Mouse (Mus musculus): ENCODE measurements at regions not wholly inside any gene's neighbourhood (a gene's known extent, or its start where the extent isn't known, plus 50 kb on each side); places are given as distances from the start of the nearest gene placed in this dataset.
A peak's percentile ranks its signal among the peaks of the same experiment; 100 is the strongest.

DNA sequence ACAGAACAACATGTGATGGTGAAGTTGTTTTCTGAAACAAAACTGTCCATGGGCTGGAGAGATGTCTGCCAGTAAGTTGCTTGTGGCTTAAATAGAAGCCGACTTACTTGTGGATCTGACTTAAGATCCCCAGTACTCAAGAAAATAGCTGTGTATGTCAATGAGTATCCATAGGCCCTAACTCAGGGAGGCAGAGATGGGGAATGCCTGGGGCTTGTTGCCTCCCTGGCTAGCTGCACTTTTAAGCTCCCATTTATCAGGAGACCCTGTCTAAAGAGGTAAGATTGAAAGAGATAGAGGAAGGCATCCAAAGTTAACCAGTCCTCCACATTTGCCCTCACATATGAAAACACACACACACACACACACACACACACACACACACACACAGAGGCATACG, 167.8 kb upstream of the Irx1 start:
- Histone ChIP-seq H3K27me3 (replicated peaks; ENCODE audit: control insufficient read depth, insufficient read depth, low read length) (no peaks in the 10 kb centered on the region), H3K9ac (ENCODE audit: low read length) (no peak overlapping the region), H3K4me1 (ENCODE audit: control insufficient read depth, insufficient read depth, low read length) (no peaks in the 10 kb centered on the region), H3K36me3 (ENCODE audit: control insufficient read depth, insufficient read depth, low read length) (no peaks in the 10 kb centered on the region), H3K4me3 (ENCODE audit: low read depth, low read length) (no peak overlapping the region), H3K4me2 (ENCODE audit: low read length) (no peak overlapping the region), H3K27ac (ENCODE audit: low read depth, low read length) (no peak overlapping the region), H3K9me3 (replicated peaks; ENCODE audit: control insufficient read depth, low read length) (no peaks in the 10 kb centered on the region)
- ATAC-seq (no peak), DNase-seq (ENCODE audit: low spot score) (no peak)
- 85% methylated on average over 2 of the region's 2 CpGs for WGBS

- Histone ChIP-seq H3K36me3 (ENCODE audit: control insufficient read depth, insufficient read depth, low read length) (no peaks in the 10 kb centered on the region), H3K27me3 (replicated peaks; ENCODE audit: control insufficient read depth, insufficient read depth, low read length) (no peaks in the 10 kb centered on the region), H3K9me3 (replicated peaks; ENCODE audit: control insufficient read depth, low read length) (no peaks in the 10 kb centered on the region), H3K9ac (ENCODE audit: low read length) (no peak overlapping the region), H3K4me3 (ENCODE audit: low read depth, low read length) (no peak overlapping the region), H3K4me2 (ENCODE audit: low read length) (no peak overlapping the region), H3K27ac (ENCODE audit: low read depth, low read length) (no peak overlapping the region), H3K4me1 (ENCODE audit: control insufficient read depth, insufficient read depth, low read length) (no peaks in the 10 kb centered on the region)
- DNase-seq (ENCODE audit: low spot score), result no peak
- ATAC-seq, result no peak
- 81% methylated on average over 8 of the region's 8 CpGs for WGBS
Measured at GRCm38 (mm10) chr13:72134101-72134768, 170.7 kb upstream of the Irx1 start.

DNA sequence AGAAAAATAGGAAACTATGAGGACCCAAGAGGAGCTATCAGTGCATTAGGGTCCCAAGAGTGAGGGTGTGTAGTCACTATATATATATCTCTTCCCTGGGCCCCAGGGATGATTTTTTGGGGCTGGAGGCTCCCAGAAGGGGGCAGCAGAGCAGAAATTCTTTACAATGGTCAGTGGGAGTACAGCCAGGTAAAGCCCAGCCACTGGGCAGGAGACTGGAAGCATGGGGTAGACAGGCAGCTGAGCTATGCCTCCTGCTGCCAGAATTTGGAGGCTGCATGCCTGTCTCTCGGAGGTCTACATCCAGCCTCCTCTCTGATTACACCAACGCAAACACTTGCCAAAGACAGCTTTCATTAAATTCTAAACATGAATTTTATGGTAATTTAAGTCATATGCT, 202.7 kb upstream of the Irx1 start:
- WGBS, result 78% methylated on average over 2 of the region's 2 CpGs
- H3K27me3 ChIP-seq (replicated peaks; ENCODE audit: control insufficient read depth, insufficient read depth, low read length), result no peaks in the 10 kb centered on the region

DNA sequence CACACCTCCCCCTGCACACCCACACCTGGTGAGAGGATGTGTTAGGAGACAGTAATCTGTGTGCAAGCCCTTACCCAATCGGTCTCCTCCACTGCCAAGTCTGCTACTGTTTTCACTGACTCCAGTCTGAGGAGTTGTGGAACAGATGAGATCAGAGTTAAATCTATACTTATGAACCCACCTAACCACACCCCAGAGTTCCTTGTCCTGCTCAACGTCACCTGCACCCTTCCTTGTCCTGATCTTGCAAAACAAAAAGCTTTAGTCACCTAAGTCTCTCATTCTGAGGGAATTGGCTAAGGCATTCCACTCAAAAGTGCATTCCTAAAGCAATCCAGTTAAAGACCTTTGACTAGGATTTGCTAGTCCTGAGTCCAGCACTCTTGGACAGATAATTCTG, 203.9 kb upstream of the Irx1 start:
- WGBS, result 71% methylated on average over 2 of the region's 2 CpGs
- no peaks in the 10 kb centered on the region for H3K4me1 ChIP-seq (ENCODE audit: control insufficient read depth, insufficient read depth, low read length)
- H3K27me3 ChIP-seq (replicated peaks; ENCODE audit: control insufficient read depth, insufficient read depth, low read length), result no peaks in the 10 kb centered on the region
- no peak overlapping the region for H3K4me2 ChIP-seq (ENCODE audit: low read length)
- no peaks in the 10 kb centered on the region for H3K9me3 ChIP-seq (replicated peaks; ENCODE audit: control insufficient read depth, low read length)
- H3K9ac ChIP-seq (ENCODE audit: low read length), result no peak overlapping the region
- ATAC-seq (no peak), DNase-seq (ENCODE audit: low spot score) (no peak)
- no peaks in the 10 kb centered on the region for H3K36me3 ChIP-seq (ENCODE audit: control insufficient read depth, insufficient read depth, low read length)
- H3K27ac ChIP-seq (ENCODE audit: low read depth, low read length), result no peak overlapping the region
- no peak overlapping the region for H3K4me3 ChIP-seq (ENCODE audit: low read depth, low read length)

More for the DNA sequence above, 202.7 kb upstream of the Irx1 start:
- DNase-seq (ENCODE audit: low spot score) (no peak), ATAC-seq (no peak)
- Histone ChIP-seq H3K27ac (ENCODE audit: low read depth, low read length) (no peak overlapping the region), H3K9me3 (replicated peaks; ENCODE audit: control insufficient read depth, low read length) (no peaks in the 10 kb centered on the region), H3K4me3 (ENCODE audit: low read depth, low read length) (no peak overlapping the region), H3K9ac (ENCODE audit: low read length) (no peak overlapping the region), H3K4me1 (ENCODE audit: control insufficient read depth, insufficient read depth, low read length) (no peaks in the 10 kb centered on the region), H3K4me2 (ENCODE audit: low read length) (no peak overlapping the region), H3K36me3 (ENCODE audit: control insufficient read depth, insufficient read depth, low read length) (no peaks in the 10 kb centered on the region)

DNA sequence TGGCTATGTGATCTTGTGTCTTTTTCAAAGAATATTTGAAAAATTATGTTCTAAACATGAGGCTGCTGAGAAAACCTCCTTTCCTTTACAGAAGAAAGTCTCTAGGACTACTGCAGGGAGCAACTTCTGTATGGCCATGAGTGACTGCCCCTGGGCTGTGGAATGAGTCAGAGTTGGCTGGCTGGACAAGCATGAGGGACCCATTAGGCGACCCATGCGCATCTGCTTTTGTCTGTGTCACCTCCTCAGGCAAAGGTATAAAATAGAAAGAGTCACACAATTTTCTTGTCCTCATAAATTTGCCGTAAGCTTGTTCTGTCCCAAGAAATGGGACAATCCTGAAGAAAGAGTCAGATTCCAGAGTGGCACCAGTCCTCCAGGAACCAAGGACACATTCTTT, 220.1 kb upstream of the Irx1 start:
- H3K9me3 ChIP-seq (replicated peaks; ENCODE audit: control insufficient read depth, low read length), result no peaks in the 10 kb centered on the region
- H3K27me3 ChIP-seq (replicated peaks; ENCODE audit: control insufficient read depth, insufficient read depth, low read length), result no peaks in the 10 kb centered on the region
- H3K4me3 ChIP-seq (ENCODE audit: low read depth, low read length), result no peak overlapping the region
- H3K36me3 ChIP-seq (ENCODE audit: control insufficient read depth, insufficient read depth, low read length), result no peaks in the 10 kb centered on the region
- WGBS, result 91% methylated on average over 3 of the region's 3 CpGs
- H3K4me1 ChIP-seq (ENCODE audit: control insufficient read depth, insufficient read depth, low read length), result no peaks in the 10 kb centered on the region
- no peak overlapping the region for H3K27ac ChIP-seq (ENCODE audit: low read depth, low read length)
- H3K4me2 ChIP-seq (ENCODE audit: low read length), result no peak overlapping the region
- DNase-seq (ENCODE audit: low spot score) (no peak), ATAC-seq (no peak)
- H3K9ac ChIP-seq (ENCODE audit: low read length), result no peak overlapping the region

- H3K36me3 ChIP-seq (ENCODE audit: control insufficient read depth, insufficient read depth, low read length), result no peaks in the 10 kb centered on the region
- WGBS, result 82% methylated on average over 15 of the region's 15 CpGs
- no peak for ATAC-seq
- H3K27me3 ChIP-seq (replicated peaks; ENCODE audit: control insufficient read depth, insufficient read depth, low read length), result no peaks in the 10 kb centered on the region
- DNase-seq (ENCODE audit: low spot score), result no peak
- H3K9me3 ChIP-seq (replicated peaks; ENCODE audit: control insufficient read depth, low read length), result no peaks in the 10 kb centered on the region
- H3K9ac ChIP-seq (ENCODE audit: low read length), result no peak overlapping the region
- H3K4me3 ChIP-seq (ENCODE audit: low read depth, low read length), result no peak overlapping the region
- no peaks in the 10 kb centered on the region for H3K4me1 ChIP-seq (ENCODE audit: control insufficient read depth, insufficient read depth, low read length)
- no peak overlapping the region for H3K4me2 ChIP-seq (ENCODE audit: low read length)
- no peak overlapping the region for H3K27ac ChIP-seq (ENCODE audit: low read depth, low read length)
Measured at GRCm38 (mm10) chr13:72184116-72184845, 220.8 kb upstream of the Irx1 start.

- Histone ChIP-seq H3K27ac (ENCODE audit: low read depth, low read length) (no peak overlapping the region), H3K4me2 (ENCODE audit: low read length) (no peak overlapping the region), H3K4me3 (ENCODE audit: low read depth, low read length) (no peak overlapping the region), H3K9ac (ENCODE audit: low read length) (no peak overlapping the region), H3K36me3 (ENCODE audit: control insufficient read depth, insufficient read depth, low read length) (no peaks in the 10 kb centered on the region), H3K27me3 (replicated peaks; ENCODE audit: control insufficient read depth, insufficient read depth, low read length) (no peaks in the 10 kb centered on the region), H3K4me1 (ENCODE audit: control insufficient read depth, insufficient read depth, low read length) (no peaks in the 10 kb centered on the region), H3K9me3 (replicated peaks; ENCODE audit: control insufficient read depth, low read length) (no peaks in the 10 kb centered on the region)
- DNase-seq (ENCODE audit: low spot score) (no peak), ATAC-seq (no peak)
- 89% methylated on average over 3 of the region's 3 CpGs for WGBS
Measured at GRCm38 (mm10) chr13:72184846-72185118, 221.3 kb upstream of the Irx1 start.

GRCm38 (mm10) chr13:72195881-72196280, 232.4 kb upstream of the Irx1 start:
- no peaks in the 10 kb centered on the region for H3K9me3 ChIP-seq (replicated peaks; ENCODE audit: control insufficient read depth, low read length)
- ATAC-seq (no peak), DNase-seq (ENCODE audit: low spot score) (no peak)
- H3K4me2 ChIP-seq (ENCODE audit: low read length), result no peak overlapping the region
- no peaks in the 10 kb centered on the region for H3K27me3 ChIP-seq (replicated peaks; ENCODE audit: control insufficient read depth, insufficient read depth, low read length)
- H3K27ac ChIP-seq (ENCODE audit: low read depth, low read length), result no peak overlapping the region
- WGBS, result 88% methylated on average over 2 of the region's 2 CpGs
- H3K36me3 ChIP-seq (ENCODE audit: control insufficient read depth, insufficient read depth, low read length), result no peaks in the 10 kb centered on the region
- no peak overlapping the region for H3K9ac ChIP-seq (ENCODE audit: low read length)
- H3K4me1 ChIP-seq (ENCODE audit: control insufficient read depth, insufficient read depth, low read length), result no peaks in the 10 kb centered on the region
- H3K4me3 ChIP-seq (ENCODE audit: low read depth, low read length), result no peak overlapping the region

DNA sequence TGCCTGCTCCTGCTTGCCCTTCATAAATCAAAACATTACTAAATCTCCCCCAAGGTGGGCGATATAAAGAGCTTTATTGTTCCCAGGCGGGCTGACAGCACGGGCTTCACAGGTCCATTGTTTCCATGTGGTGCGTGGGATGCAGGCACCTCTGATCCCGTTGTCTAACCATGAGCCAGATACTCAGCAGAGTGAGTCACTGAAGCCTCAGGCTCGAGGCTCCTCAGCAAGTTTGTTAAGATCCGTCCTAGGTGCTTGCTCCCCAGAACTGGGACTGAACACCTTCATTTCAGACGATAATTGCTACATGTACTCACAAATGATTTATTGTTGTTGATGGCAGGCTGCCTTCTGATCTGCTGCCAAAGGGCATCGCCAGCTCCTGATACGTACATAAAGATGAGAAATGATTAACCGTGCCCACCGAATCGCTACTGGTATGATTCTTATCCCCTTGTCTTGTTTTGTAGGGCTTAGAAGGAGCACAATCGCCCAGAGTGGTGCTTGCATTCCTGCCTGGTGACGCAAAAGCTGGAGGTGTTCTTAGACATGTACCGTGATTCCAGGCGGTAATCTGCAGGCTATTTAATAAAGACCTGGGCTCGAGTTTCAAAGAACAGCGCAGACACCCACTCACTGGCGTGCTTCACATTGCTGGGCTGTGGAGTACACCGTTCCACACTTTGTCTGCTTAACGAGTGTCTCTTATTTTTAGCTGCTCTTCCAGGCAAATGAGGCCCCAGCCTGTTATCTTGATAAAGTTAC, 235.0 kb upstream of the Irx1 start:
- 27% methylated on average over 22 of the region's 22 CpGs for WGBS
- Histone ChIP-seq H3K27ac (ENCODE audit: low read depth, low read length) (no peak overlapping the region), H3K36me3 (ENCODE audit: control insufficient read depth, insufficient read depth, low read length) (no peaks in the 10 kb centered on the region), H3K4me3 (ENCODE audit: low read depth, low read length) (no peak overlapping the region), H3K9me3 (replicated peaks; ENCODE audit: control insufficient read depth, low read length) (no peaks in the 10 kb centered on the region), H3K27me3 (replicated peaks; ENCODE audit: control insufficient read depth, insufficient read depth, low read length) (no peaks in the 10 kb centered on the region), H3K4me2 (ENCODE audit: low read length) (peak overlapping the region; percentile 21), H3K9ac (ENCODE audit: low read length) (no peak overlapping the region), H3K4me1 (ENCODE audit: control insufficient read depth, insufficient read depth, low read length) (no peaks in the 10 kb centered on the region)
- no peak for ATAC-seq
- DNase-seq (ENCODE audit: low spot score), result no peak

Measured in forebrain, embryonic 14.5 days (tissue).